Mouse (Mus musculus) heart, embryonic 13.5 days (tissue): ENCODE data around the gene Ttc23l. TPM values are rescaled to one million over a fixed set of nuclear protein-coding genes. Genes with fewer than 3 reads are reported as not detected.
"Not testable (repeated sequence)": the region's sequence is repeated elsewhere in the genome, so short reads cannot be mapped to it uniquely, and the experiment has no call there.

Experiments
- ATAC-seq: fragments of 200-750 bp; cut with Nextera tagmentation; 2 replicates; pipeline ENCODE4 v1.8.0; 2017; ENCODE audit warnings: moderate TSS enrichment; ENCODE audit not compliant: insufficient number of reproducible peaks, low FRiP score, low TSS enrichment; ENCODE audit errors: extremely low read depth
- H3K27ac ChIP-seq: fragments of 300-500 bp; sonication (generic); replicated peaks from 2 replicates; pipeline ENCODE4 v1.5.1; 2015; ENCODE audit warnings: moderate library complexity, mild to moderate bottlenecking, inconsistent platforms
- H3K27me3 ChIP-seq: fragments of 300-500 bp; sonication (generic); replicated peaks from 2 replicates; pipeline ENCODE4 v1.6.1; 2015; ENCODE audit warnings: mild to moderate bottlenecking, inconsistent platforms
- H3K36me3 ChIP-seq: fragments of 300-500 bp; sonication (generic); 2 replicates; pipeline ENCODE4 v1.6.1; 2015; ENCODE audit warnings: mild to moderate bottlenecking, inconsistent platforms
- H3K4me1 ChIP-seq: fragments of 300-500 bp; sonication (generic); 2 replicates; pipeline ENCODE4 v1.6.1; 2015; ENCODE audit warnings: inconsistent platforms
- H3K4me2 ChIP-seq: fragments of 300-500 bp; sonication (generic); 2 replicates; pipeline ENCODE4 v1.6.1; 2015; ENCODE audit warnings: inconsistent platforms, mild to moderate bottlenecking, moderate library complexity
- H3K4me3 ChIP-seq: fragments of 300-500 bp; sonication (generic); 2 replicates; pipeline ENCODE4 v1.5.1; 2015; ENCODE audit warnings: moderate library complexity, mild to moderate bottlenecking, inconsistent platforms
- H3K9ac ChIP-seq: fragments of 300-500 bp; sonication (generic); 2 replicates; pipeline ENCODE4 v1.6.1; 2015; ENCODE audit warnings: inconsistent platforms, mild to moderate bottlenecking, moderate library complexity
- H3K9me3 ChIP-seq: fragments of 300-500 bp; sonication (generic); 2 replicates; pipeline ENCODE4 v1.6.1; 2016; ENCODE audit warnings: inconsistent platforms
- WGBS: fragments of 180-500 bp; shearing (Covaris S2); methylation state at CpG from one replicate; pipeline ENCODE4 v1.1.7; 2015; ENCODE audit warnings: mixed read lengths; 5-methylcytosine and 5-hydroxymethylcytosine counted together
- polyA plus RNA-seq: library from polyadenylated mRNA; unstranded; fragments of >200 nt; fragmentation: Nextera tagmentation; extraction: Ambion mirVana; gene quantifications from 2 replicates; pipeline ENCODE4 v1.2.1, GENCODE M21; 2015

Gene Ttc23l
- polyA plus RNA-seq, 1 experiment from 2014 or later: not detected

GRCm38 (mm10) chr15:10566486-10566885, 8.0 kb upstream of the Ttc23l start:
- no peaks in the 10 kb centered on the region for H3K9me3 ChIP-seq
- H3K4me3 ChIP-seq: no peak overlapping the region
- peaks cover 36% of the 10 kb centered on the region for H3K36me3 ChIP-seq
- H3K4me2 ChIP-seq: no peak overlapping the region
- no peak for ATAC-seq
- no peak overlapping the region for H3K9ac ChIP-seq
- no peaks in the 10 kb centered on the region for H3K27me3 ChIP-seq
- WGBS: 71% methylated on average over 7 of the region's 7 CpGs
- H3K27ac ChIP-seq: no peak overlapping the region
- H3K4me1 ChIP-seq: no peaks in the 10 kb centered on the region

GRCm38 (mm10) chr15:10564201-10564600, 5.7 kb upstream of the Ttc23l start:
- no peak overlapping the region for H3K4me3 ChIP-seq
- no peak overlapping the region for H3K27ac ChIP-seq
- no peaks in the 10 kb centered on the region for H3K4me1 ChIP-seq
- no peak overlapping the region for H3K4me2 ChIP-seq
- no peaks in the 10 kb centered on the region for H3K9me3 ChIP-seq
- 36% methylated on average over 1 of the region's 1 CpGs for WGBS
- H3K9ac ChIP-seq: no peak overlapping the region
- no peak for ATAC-seq
- peaks cover 17% of the 10 kb centered on the region for H3K36me3 ChIP-seq
- H3K27me3 ChIP-seq: no peaks in the 10 kb centered on the region

GRCm38 (mm10) chr15:10562281-10562680, 3.8 kb upstream of the Ttc23l start:
- Histone ChIP-seq H3K4me2 (no peak overlapping the region), H3K27ac (no peak overlapping the region), H3K36me3 (peaks cover 1% of the 10 kb centered on the region), H3K4me3 (no peak overlapping the region), H3K27me3 (no peaks in the 10 kb centered on the region), H3K4me1 (no peaks in the 10 kb centered on the region), H3K9me3 (no peaks in the 10 kb centered on the region), H3K9ac (no peak overlapping the region)
- ATAC-seq: no peak

GRCm38 (mm10) chr15:10560005-10560404, 1.5 kb upstream of the Ttc23l start:
- no peak overlapping the region for H3K9ac ChIP-seq
- no peaks in the 10 kb centered on the region for H3K9me3 ChIP-seq
- no peaks in the 10 kb centered on the region for H3K36me3 ChIP-seq
- no peak for ATAC-seq
- no peaks in the 10 kb centered on the region for H3K4me1 ChIP-seq
- no peak overlapping the region for H3K4me3 ChIP-seq
- no peaks in the 10 kb centered on the region for H3K27me3 ChIP-seq
- no peak overlapping the region for H3K27ac ChIP-seq
- WGBS: 88% methylated on average over 7 of the region's 7 CpGs
- no peak overlapping the region for H3K4me2 ChIP-seq

GRCm38 (mm10) chr15:10554336-10554735, 4.1 kb downstream of the Ttc23l start:
- Histone ChIP-seq H3K9ac (no peak overlapping the region), H3K27me3 (no peaks in the 10 kb centered on the region), H3K27ac (no peak overlapping the region), H3K36me3 (no peaks in the 10 kb centered on the region), H3K4me2 (no peak overlapping the region), H3K4me3 (no peak overlapping the region), H3K9me3 (no peaks in the 10 kb centered on the region), H3K4me1 (no peaks in the 10 kb centered on the region)
- ATAC-seq: no peak

GRCm38 (mm10) chr15:10540271-10541088, 18.0 kb downstream of the Ttc23l start:
- Histone ChIP-seq H3K27me3 (no peaks in the 10 kb centered on the region), H3K4me3 (no peak overlapping the region), H3K9me3 (no peaks in the 10 kb centered on the region), H3K9ac (no peak overlapping the region), H3K4me1 (no peaks in the 10 kb centered on the region), H3K4me2 (no peak overlapping the region), H3K36me3 (no peaks in the 10 kb centered on the region), H3K27ac (no peak overlapping the region)
- 76% methylated on average over 16 of the region's 16 CpGs for WGBS
- no peak for ATAC-seq

GRCm38 (mm10) chr15:10535969-10536368, 22.5 kb downstream of the Ttc23l start:
- ATAC-seq: no peak
- no peak overlapping the region for H3K4me2 ChIP-seq
- 61% methylated on average over 7 of the region's 7 CpGs for WGBS

GRCm38 (mm10) chr15:10534591-10534990, 23.9 kb downstream of the Ttc23l start:
- H3K4me1 ChIP-seq: no peaks in the 10 kb centered on the region
- H3K9ac ChIP-seq: no peak overlapping the region
- 68% methylated on average over 5 of the region's 5 CpGs for WGBS
- ATAC-seq: no peak
- H3K9me3 ChIP-seq: no peaks in the 10 kb centered on the region
- H3K4me3 ChIP-seq: no peak overlapping the region
- no peak overlapping the region for H3K27ac ChIP-seq
- H3K27me3 ChIP-seq: no peaks in the 10 kb centered on the region
- H3K36me3 ChIP-seq: no peaks in the 10 kb centered on the region
- H3K4me2 ChIP-seq: no peak overlapping the region

More at GRCm38 (mm10) chr15:10535969-10536368, 22.5 kb downstream of the Ttc23l start:
- H3K4me3 ChIP-seq: no peak overlapping the region
- no peaks in the 10 kb centered on the region for H3K9me3 ChIP-seq
- no peak overlapping the region for H3K27ac ChIP-seq
- H3K4me1 ChIP-seq: no peaks in the 10 kb centered on the region
- no peak overlapping the region for H3K9ac ChIP-seq
- H3K27me3 ChIP-seq: no peaks in the 10 kb centered on the region
- no peaks in the 10 kb centered on the region for H3K36me3 ChIP-seq

GRCm38 (mm10) chr15:10533361-10533760, 25.1 kb downstream of the Ttc23l start:
- H3K9ac ChIP-seq, ATAC-seq, H3K9me3 ChIP-seq, H3K4me1 ChIP-seq, H3K36me3 ChIP-seq, H3K4me3 ChIP-seq, H3K27ac ChIP-seq, H3K4me2 ChIP-seq, H3K27me3 ChIP-seq: not testable (repeated sequence)
- 81% methylated on average over 10 of the region's 10 CpGs for WGBS

- H3K4me3 ChIP-seq: no peak overlapping the region
- H3K4me1 ChIP-seq: no peaks in the 10 kb centered on the region
- H3K9ac ChIP-seq: no peak overlapping the region
- WGBS: 37% methylated on average over 4 of the region's 4 CpGs
- no peak overlapping the region for H3K4me2 ChIP-seq
- H3K9me3 ChIP-seq: no peaks in the 10 kb centered on the region
- no peaks in the 10 kb centered on the region for H3K27me3 ChIP-seq
- no peaks in the 10 kb centered on the region for H3K36me3 ChIP-seq
- no peak for ATAC-seq
- H3K27ac ChIP-seq: no peak overlapping the region
Observed at GRCm38 (mm10) chr15:10531352-10531751, 27.1 kb downstream of the Ttc23l start.

- Histone ChIP-seq H3K4me2 (no peak overlapping the region), H3K9me3 (no peaks in the 10 kb centered on the region), H3K4me1 (no peaks in the 10 kb centered on the region), H3K27me3 (no peaks in the 10 kb centered on the region), H3K36me3 (no peaks in the 10 kb centered on the region), H3K9ac (no peak overlapping the region), H3K27ac (no peak overlapping the region), H3K4me3 (no peak overlapping the region)
- 67% methylated on average over 1 of the region's 1 CpGs for WGBS
- ATAC-seq: no peak
Observed at GRCm38 (mm10) chr15:10525896-10526295, 32.6 kb downstream of the Ttc23l start.

GRCm38 (mm10) chr15:10515166-10515565, 43.3 kb downstream of the Ttc23l start:
- H3K9ac ChIP-seq: no peak overlapping the region
- 86% methylated on average over 7 of the region's 7 CpGs for WGBS
- no peak overlapping the region for H3K27ac ChIP-seq
- no peak overlapping the region for H3K4me3 ChIP-seq
- H3K4me1 ChIP-seq: no peaks in the 10 kb centered on the region
- ATAC-seq: no peak
- H3K4me2 ChIP-seq: no peak overlapping the region
- no peaks in the 10 kb centered on the region for H3K27me3 ChIP-seq
- no peaks in the 10 kb centered on the region for H3K36me3 ChIP-seq
- no peaks in the 10 kb centered on the region for H3K9me3 ChIP-seq
